Mouse (Mus musculus) CH12.LX (cell line): ENCODE results near the gene Aym1. TPM values are rescaled to one million over a fixed set of nuclear protein-coding genes. Genes with fewer than 3 reads are reported as not detected.

Source experiments
- DNase-seq: peaks from one replicate; pipeline ENCODE4 v3.0.0-alpha.2; 2013; ENCODE audit errors: extremely low read depth
- H3K27ac ChIP-seq: 2 replicates; pipeline ENCODE4 v1.5.1; 2012; ENCODE audit warnings: low read depth, mild to moderate bottlenecking, control low read depth, moderate library complexity; ENCODE audit not compliant: insufficient read depth
- H3K27me3 ChIP-seq: replicated peaks from 2 replicates; pipeline ENCODE3; 2012; ENCODE audit warnings: inconsistent platforms
- H3K36me3 ChIP-seq, 2 experiments: replicated peaks in 1 of 2; 2 replicates each; pipeline versions ENCODE3 to v1.6.1; 2012; ENCODE audit warnings: inconsistent platforms in 1 of 2, low read length in 1 of 2, mild to moderate bottlenecking in 1 of 2, mixed read lengths in 1 of 2, moderate library complexity in 1 of 2; ENCODE audit not compliant: control insufficient read depth in 1 of 2, insufficient read depth in 1 of 2
- H3K4me1 ChIP-seq, 2 experiments: 2 replicates each; pipeline ENCODE4 v1.6.1; 2012; ENCODE audit warnings: inconsistent platforms in 1 of 2, moderate library complexity in 1 of 2; ENCODE audit not compliant: insufficient read depth in 2 of 2, control insufficient read depth in 1 of 2
- H3K4me2 ChIP-seq: 2 replicates; pipeline ENCODE4 v1.6.1; 2012; ENCODE audit warnings: low read depth, mild to moderate bottlenecking, control low read depth; ENCODE audit not compliant: poor library complexity, insufficient read depth, severe bottlenecking
- H3K4me3 ChIP-seq, 3 experiments: fragments of 150-350 bp in 1 of 3; sonication (generic) in 1 of 3; replicated peaks in 1 of 3; 2 replicates each; pipeline versions ENCODE3 to v1.5.1; 2011 to 2012; ENCODE audit warnings: low read depth in 2 of 3, low read length in 2 of 3, mild to moderate bottlenecking in 2 of 3, moderate library complexity in 2 of 3, control low read depth in 1 of 3, improper control_type of control experiment in 1 of 3, inconsistent platforms in 1 of 3, mixed read lengths in 1 of 3; ENCODE audit not compliant: poor library complexity in 1 of 3
- H3K79me2 ChIP-seq: replicated peaks from 2 replicates; pipeline ENCODE4 v1.6.1; 2012; ENCODE audit warnings: mild to moderate bottlenecking, moderate library complexity; ENCODE audit not compliant: control insufficient read depth, poor library complexity, insufficient read depth, severe bottlenecking; ENCODE audit errors: extremely low read depth
- H3K9ac ChIP-seq: 2 replicates; pipeline ENCODE4 v1.6.1; 2012; ENCODE audit warnings: low read depth, mild to moderate bottlenecking, control low read depth, moderate library complexity; ENCODE audit not compliant: insufficient read depth
- H3K9me3 ChIP-seq: replicated peaks from 2 replicates; pipeline ENCODE3; 2012; ENCODE audit warnings: low read length, inconsistent platforms, mixed read lengths
- CTCF ChIP-seq, 2 experiments: IDR thresholded peaks in 1 of 2; conservative IDR thresholded peaks in 1 of 2; 2 replicates each; pipeline ENCODE4 v1.5.1; 2011 to 2012; ENCODE audit warnings: low read depth in 2 of 2, low read length in 2 of 2, improper control_type of control experiment in 1 of 2, inconsistent platforms in 1 of 2, mild to moderate bottlenecking in 1 of 2, moderate library complexity in 1 of 2
- E2F4 ChIP-seq: IDR thresholded peaks from 2 replicates; pipeline ENCODE4 v1.6.1; 2011; ENCODE audit warnings: low read depth, low read length, improper control_type of control experiment; ENCODE audit not compliant: insufficient replicate concordance
- EP300 ChIP-seq: IDR thresholded peaks from 2 replicates; pipeline ENCODE4 v1.6.1; 2011; ENCODE audit warnings: low read length, improper control_type of control experiment
- HCFC1 ChIP-seq: IDR thresholded peaks from 2 replicates; pipeline ENCODE4 v1.6.1; 2012; ENCODE audit warnings: low read depth, mild to moderate bottlenecking, inconsistent platforms, low read length, improper control_type of control experiment
- JUND ChIP-seq: conservative IDR thresholded peaks from 2 replicates; pipeline ENCODE4 v1.6.1; 2011; ENCODE audit warnings: low read depth, low read length, improper control_type of control experiment
- MAFK ChIP-seq: IDR thresholded peaks from 2 replicates; pipeline ENCODE4 v1.6.1; 2011; ENCODE audit warnings: low read length, improper control_type of control experiment; ENCODE audit not compliant: insufficient replicate concordance
- MEF2A ChIP-seq: IDR thresholded peaks from 2 replicates; pipeline ENCODE4 v1.6.1; 2014; ENCODE audit warnings: low read depth, mild to moderate bottlenecking, inconsistent platforms, low read length, improper control_type of control experiment, borderline replicate concordance
- MXI1 ChIP-seq: IDR thresholded peaks from 2 replicates; pipeline ENCODE4 v1.6.1; 2011; ENCODE audit warnings: mild to moderate bottlenecking, low read depth, low read length, improper control_type of control experiment
- NELFE ChIP-seq: IDR thresholded peaks from 2 replicates; pipeline ENCODE4 v1.6.1; 2011; ENCODE audit warnings: low read depth, low read length, improper control_type of control experiment
- SMC3 ChIP-seq: IDR thresholded peaks from 2 replicates; pipeline ENCODE4 v1.6.1; 2011; ENCODE audit warnings: low read depth, low read length, improper control_type of control experiment
- TBP ChIP-seq: conservative IDR thresholded peaks from 2 replicates; pipeline ENCODE4 v1.6.1; 2011; ENCODE audit warnings: low read depth, low read length, improper control_type of control experiment
- TCF12 ChIP-seq: IDR thresholded peaks from 2 replicates; pipeline ENCODE4 v1.6.1; 2014; ENCODE audit warnings: low read depth, mild to moderate bottlenecking, inconsistent platforms, low read length, improper control_type of control experiment
- UBTF ChIP-seq: IDR thresholded peaks from 2 replicates; pipeline ENCODE4 v1.6.1; 2012; ENCODE audit warnings: low read depth, mild to moderate bottlenecking, inconsistent platforms, low read length, improper control_type of control experiment, moderate library complexity
- USF1 ChIP-seq: IDR thresholded peaks from 2 replicates; pipeline ENCODE4 v1.6.1; 2014; ENCODE audit warnings: low read depth, mild to moderate bottlenecking, inconsistent platforms, low read length, improper control_type of control experiment
- ZC3H11A ChIP-seq: IDR thresholded peaks from 2 replicates; pipeline ENCODE4 v1.6.1; 2012; ENCODE audit warnings: low read depth, mild to moderate bottlenecking, inconsistent platforms, low read length, improper control_type of control experiment
- ZMIZ1 ChIP-seq: IDR thresholded peaks from 2 replicates; pipeline ENCODE4 v1.6.1; 2012; ENCODE audit warnings: low read depth, mild to moderate bottlenecking, inconsistent platforms, low read length, improper control_type of control experiment
- ZNF384 ChIP-seq: IDR thresholded peaks from 2 replicates; pipeline ENCODE4 v1.6.1; 2012; ENCODE audit warnings: low read depth, low read length, improper control_type of control experiment, inconsistent platforms
- dilution Hi-C: fragments of 300-500 bp; cut with MboI; formaldehyde crosslinking; loops from 2 replicates; pipeline ENCODE4 v1.14.3; 2020; ENCODE audit warnings: low sequenced_read_pairs; ENCODE audit not compliant: extremely low pct_unique_long_range_greater_than_20kb, extremely low pct_ligation_motif_present
- in situ Hi-C: fragments of 300-500 bp; cut with MboI; formaldehyde crosslinking; loops from 3 replicates; pipeline ENCODE4 v1.14.3; 2019; ENCODE audit warnings: low sequenced_read_pairs, low pct_ligation_motif_present, low pct_unique_long_range_greater_than_20kb, mixed read lengths
- polyA plus RNA-seq: library from polyadenylated mRNA; unstranded; fragments of >175 nt; gene quantifications from 2 replicates; pipeline ENCODE4 v1.2.1, GENCODE M21; 2012; ENCODE audit warnings: low read depth; ENCODE audit not compliant: insufficient read length
- total RNA-seq, 2 experiments: library from RNA; depleted of rRNA; stranded (reverse); fragments of 300-350 nt in 1 of 2; fragments of >200 nt in 1 of 2; gene quantifications; 2 replicates each; pipeline ENCODE4 v1.2.3; 2012 to 2014

The Aym1 gene
- total RNA-seq (2012; rRNA removed) = not detected in 2 replicates
- total RNA-seq (2014; rRNA removed) = not detected in 2 replicates
- polyA plus RNA-seq = not detected in 2 replicates

DNA sequence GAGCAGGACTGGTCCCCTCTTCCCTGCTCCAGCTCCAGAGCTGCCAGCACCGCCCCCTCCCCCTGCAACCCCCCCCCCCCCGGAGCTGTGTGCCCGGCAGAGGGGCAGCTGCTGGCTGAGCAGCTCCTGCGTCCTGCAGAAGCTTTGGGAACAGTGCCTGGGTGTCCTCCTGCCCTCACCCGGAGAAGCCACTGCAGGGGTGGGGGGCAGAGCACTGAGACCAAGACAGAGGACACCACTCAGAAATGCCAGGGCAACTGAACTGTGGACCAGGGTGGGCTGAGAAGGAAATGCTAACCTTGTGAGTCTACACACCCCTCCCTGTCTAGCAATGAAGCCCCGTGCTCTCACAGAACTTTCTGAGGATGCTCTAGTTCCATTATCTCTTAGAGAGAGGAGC is at the start of gene Aym1:
TSS of gene Aym1 (plus strand) at position 109 of the 400 bp plus-strand sequence.
- Histone ChIP-seq H3K4me2 (no peak within 1 kb of the TSS), H3K27me3 (peaks cover 57% of the 10 kb centered on the region), H3K36me3 (no peaks in the 10 kb centered on the region), H3K9me3 (no peaks in the 10 kb centered on the region), H3K27ac (no peak within 1 kb of the TSS), H3K9ac (no peak within 1 kb of the TSS), H3K79me2 (no peaks in the 10 kb centered on the region)
- dilution Hi-C loops = no loop called here
- in situ Hi-C loops = no loop called here
- no peak for DNase-seq
- TF ChIP-seq TBP (no peak), ZNF384 (no peak), MAFK (no peak), MEF2A (no peak), USF1 (no peak), ZC3H11A (no peak), ZMIZ1 (no peak), UBTF (no peak), CTCF (conservative IDR thresholded peaks at IDR 0.05 in 1 of 2, IDR thresholded peaks at IDR 0.05 in 1 of 2; ENCODE audit: low read depth in 2 of 2, low read length in 2 of 2) (no peak), MXI1 (no peak), SMC3 (no peak), TCF12 (no peak), HCFC1 (no peak)
- TF ChIP-seq, all 38 proteins: peak for 0
- no peak within 1 kb of the TSS for H3K4me3 ChIP-seq
- no peaks in the 10 kb centered on the region for H3K4me1 ChIP-seq

DNA sequence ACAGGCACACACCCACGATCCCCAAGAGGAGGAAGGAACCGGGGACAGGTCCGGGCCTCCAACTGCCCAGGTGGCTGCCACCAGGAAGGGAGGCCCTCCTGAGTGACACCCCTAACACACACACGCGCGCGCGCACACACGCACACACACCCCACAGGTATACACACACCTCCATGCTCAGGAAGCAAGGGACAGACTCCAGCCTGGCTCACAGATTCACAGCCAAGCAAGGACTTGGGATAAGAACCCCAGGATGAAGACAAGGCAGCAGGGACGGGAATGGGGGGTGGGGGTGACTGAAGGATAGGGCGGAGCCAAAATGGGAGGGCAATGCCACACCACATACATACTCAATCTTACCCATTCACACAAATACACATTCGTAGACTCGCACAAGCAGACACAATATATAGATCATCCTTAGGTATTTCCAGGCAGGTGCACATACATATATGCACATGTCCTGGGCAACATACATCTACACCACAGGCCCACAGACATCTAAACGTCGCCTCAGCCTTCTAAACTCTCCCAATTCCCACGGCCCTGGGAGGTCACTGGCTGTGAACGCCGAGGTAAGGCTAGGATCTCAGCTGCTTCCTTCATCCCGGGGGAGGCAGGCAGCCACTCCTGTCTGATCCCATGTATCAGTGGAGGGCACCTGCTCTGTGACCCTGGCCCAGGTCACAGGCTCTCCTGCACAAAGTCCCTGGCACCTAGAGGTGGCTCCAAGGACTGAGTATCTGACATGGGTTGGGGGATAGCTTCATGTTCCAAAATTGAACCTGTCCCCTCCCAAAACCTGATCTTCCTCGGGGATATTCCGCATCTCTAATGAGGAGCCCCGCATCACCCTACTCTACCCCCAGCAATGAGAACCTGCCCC is 47.4 kb upstream of the Aym1 start:
- in situ Hi-C loops = no loop called here
- Histone ChIP-seq H3K9ac (no peak overlapping the region), H3K4me1 (no peaks in the 10 kb centered on the region), H3K9me3 (peaks cover 49% of the 10 kb centered on the region), H3K4me2 (no peak overlapping the region), H3K36me3 (no peaks in the 10 kb centered on the region)
- dilution Hi-C loops = no loop called here
- TF ChIP-seq HCFC1 (no peak), EP300 (no peak), USF1 (no peak), E2F4 (no peak), MEF2A (no peak), JUND (no peak), SMC3 (no peak), NELFE (no peak), UBTF (no peak), MXI1 (no peak)
- TF ChIP-seq, all 38 proteins: peak for 0
- H3K4me3 ChIP-seq = no peak overlapping the region
- DNase-seq = no peak
- H3K79me2 ChIP-seq = no peaks in the 10 kb centered on the region
- H3K27me3 ChIP-seq = no peaks in the 10 kb centered on the region
- H3K27ac ChIP-seq = no peak overlapping the region
